Mouse (Mus musculus): ENCODE data around the gene Hmbs.

Hmbs gene

DNA sequence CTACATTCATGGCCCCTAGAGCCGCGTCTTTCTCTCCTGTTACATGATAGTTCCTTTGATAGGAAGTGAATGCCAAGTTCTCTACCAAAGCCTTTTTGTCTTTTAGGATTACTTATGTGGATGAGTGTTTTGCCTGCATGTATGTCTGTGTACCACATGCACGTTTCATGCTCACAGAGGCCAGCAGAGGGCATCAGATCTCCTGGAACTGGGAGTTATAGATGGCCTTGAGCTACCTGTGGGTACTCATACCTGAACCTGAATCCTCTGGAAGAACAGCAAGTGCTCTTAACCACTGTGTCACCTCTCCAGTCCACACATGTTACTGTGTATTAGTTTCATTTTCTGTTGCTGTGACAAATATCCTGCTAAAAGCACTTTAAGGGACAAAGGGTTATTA, 51.5 kb downstream of the Hmbs start:
- peak; percentile 79 for DNase-seq (ENCODE audit: low read depth)

DNA sequence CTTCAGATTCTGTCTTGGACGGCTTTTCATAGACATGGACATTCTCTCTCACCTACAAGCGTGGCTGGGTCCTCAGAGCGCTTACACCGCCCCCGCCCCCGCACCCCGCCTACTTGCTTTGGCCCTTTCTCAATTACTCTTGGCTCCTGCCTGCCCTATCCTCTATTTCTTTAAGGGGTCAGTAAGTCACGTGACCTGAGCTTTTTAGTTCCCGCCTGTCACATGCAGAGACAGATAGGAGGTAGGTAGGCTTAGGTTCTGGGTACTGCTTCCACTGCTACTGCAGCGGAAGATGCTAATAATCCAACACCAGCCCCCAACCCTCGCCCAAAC, 55.1 kb downstream of the Hmbs start:
- no peak for DNase-seq (ENCODE audit: low read depth)

DNA sequence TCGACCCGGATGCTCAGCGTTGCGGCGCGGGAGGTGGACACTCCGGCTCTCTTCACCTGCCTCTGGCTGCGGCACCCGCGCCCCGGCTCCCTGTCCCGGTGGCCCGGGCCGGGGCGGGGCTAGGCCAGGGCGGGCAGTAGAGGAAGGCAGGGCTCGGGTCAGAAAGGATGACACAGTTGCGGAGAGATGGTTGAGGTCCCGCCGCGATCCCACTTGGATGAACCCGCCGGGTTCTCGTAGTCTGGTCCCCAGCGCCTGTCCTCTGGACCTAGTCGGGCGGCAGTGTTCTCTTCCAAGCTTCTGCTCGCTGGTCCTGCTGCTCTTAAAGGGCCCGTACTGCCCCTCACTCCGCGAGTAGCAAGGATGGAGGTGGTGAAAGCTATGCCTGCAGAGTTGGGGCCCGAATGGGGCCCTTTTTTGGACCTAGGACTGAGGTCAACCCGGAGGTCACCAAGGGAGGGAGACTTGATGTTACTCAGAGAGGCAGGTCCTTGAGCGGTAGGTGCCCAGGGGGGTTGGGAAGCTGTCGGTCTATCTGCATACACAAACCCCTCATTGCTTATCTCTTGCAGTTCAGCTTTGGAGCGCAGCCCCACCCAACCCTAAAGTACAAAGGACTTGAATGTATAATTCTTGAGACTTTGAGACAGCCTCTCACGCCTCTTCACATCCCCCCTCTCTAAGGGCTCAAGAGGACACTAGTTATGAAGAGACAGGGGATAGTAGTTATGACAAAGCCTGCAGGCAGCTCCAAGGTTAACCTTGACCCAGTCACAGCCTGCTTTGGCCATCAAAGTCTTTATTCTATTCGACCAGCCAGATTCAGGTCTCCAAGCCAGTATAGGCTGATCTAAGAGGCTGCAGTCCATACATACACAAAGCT, 55.7 kb downstream of the Hmbs start, which contains the start of gene Abcg4:
Abcg4 (minus strand) TSS at position 540 of the 883 bp plus-strand sequence.
- DNase-seq (ENCODE audit: low read depth): peak; percentile 33

DNA sequence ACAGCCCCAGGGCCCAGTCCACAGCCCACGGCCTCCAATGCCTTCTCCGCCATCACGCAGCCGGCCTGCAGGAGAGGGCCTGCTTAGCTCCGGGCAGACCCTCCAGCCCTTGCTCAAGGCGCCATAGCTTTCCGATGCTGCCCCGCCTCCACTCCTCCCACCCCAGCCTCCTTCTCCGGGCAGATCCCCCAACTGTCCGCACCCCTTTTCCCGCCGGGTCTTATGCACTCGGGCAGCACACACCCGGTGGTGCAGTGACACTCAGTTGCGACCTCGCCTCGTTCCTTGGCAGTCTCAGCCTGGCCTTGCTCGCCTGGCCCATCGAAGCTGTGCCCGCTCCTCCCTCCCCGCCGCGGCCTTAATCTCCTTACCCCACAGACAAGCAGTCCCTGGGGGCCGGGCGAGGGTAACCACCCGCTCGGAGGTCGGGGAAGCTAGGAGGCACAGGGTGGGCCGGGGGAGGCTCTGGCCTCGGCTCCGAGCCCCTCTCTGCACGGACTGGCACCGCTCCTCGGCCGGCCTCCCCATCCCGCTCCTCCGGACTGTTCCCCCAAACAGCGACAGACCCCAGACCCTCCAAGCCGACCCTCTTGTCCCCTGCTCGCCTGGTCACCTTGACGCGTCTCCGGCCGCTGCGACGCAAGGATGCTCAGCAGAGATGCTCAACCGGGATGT, 56.5 kb downstream of the Hmbs start:
- peak; percentile 26 for DNase-seq (ENCODE audit: low read depth)

DNA sequence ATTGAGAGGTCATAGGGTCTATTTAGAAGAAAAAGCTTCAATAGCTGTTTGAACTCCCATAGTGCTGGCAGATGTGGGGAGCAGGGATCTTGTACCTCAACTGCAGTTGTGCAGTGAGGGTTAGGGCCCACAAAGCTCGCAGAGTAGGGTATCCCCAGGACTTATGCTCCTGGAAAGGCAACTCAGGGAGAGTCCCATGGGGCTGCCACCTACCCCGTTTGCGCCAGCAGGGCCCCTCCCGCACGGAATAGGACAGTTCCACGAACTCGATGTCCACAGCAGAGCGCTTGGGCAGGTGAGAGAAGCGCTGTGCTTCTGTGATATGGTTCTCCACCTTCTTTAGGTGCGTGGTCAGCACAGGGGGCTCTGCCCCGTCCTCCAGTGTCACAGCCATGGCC, 57.0 kb downstream of the Hmbs start:
- DNase-seq (ENCODE audit: low read depth): peak; percentile 21
